Mouse (Mus musculus) spleen, adult 18-20 months (tissue): ENCODE measurements around the gene Gm17545.

Source experiments
- DNase-seq, 2 experiments: peaks; one replicate each; pipeline ENCODE4 v3.0.0; 2022; ENCODE audit warnings: mixed read lengths in 2 of 2

The Gm17545 gene

GRCm38 (mm10) chr9:22495133-22495532 is 41.0 kb downstream of the Gm17545 start:
- DNase-seq: no peak

- DNase-seq: no peak
These were observed 43.1 kb downstream of the Gm17545 start for GRCm38 (mm10) chr9:22497021-22497767.

- no peak for DNase-seq
These were observed 48.9 kb downstream of the Gm17545 start for GRCm38 (mm10) chr9:22502972-22503371.

DNA sequence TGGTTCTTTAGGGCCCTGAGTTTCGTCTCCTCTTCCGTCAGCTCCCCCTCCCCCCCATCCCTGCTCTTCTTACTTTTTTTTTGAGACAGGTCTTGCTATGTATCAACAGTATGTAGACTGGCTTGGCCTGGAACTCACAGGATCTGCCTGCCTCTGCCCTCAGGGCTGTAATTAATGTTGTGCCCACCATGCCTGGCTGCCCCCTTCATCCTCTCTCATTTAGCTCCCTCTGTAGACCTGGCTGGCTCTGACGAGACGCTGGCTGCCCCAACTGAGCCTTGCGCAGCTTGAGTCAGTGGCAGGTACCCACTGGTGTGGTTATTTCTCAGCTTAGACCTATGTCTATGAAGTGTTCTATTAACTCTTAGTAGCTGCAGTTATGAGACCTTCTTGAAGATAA is 49.5 kb downstream of the Gm17545 start:
- no peak for DNase-seq

GRCm38 (mm10) chr9:22505574-22505973 is 51.5 kb downstream of the Gm17545 start:
- DNase-seq: no peak
